Mouse (Mus musculus) stomach, embryonic 16.5 days (tissue): ENCODE measurements around the gene Kcnip1. TPM values are rescaled to one million over a fixed set of nuclear protein-coding genes. Genes with fewer than 3 reads are reported as not detected.

Source experiments
- ATAC-seq: fragments of 200-750 bp; cut with Nextera tagmentation; 2 replicates; pipeline ENCODE4 v1.8.0; 2017; ENCODE audit warnings: moderate number of reproducible peaks, moderate TSS enrichment; ENCODE audit not compliant: insufficient read depth, low FRiP score
- H3K27ac ChIP-seq: fragments of 300-500 bp; sonication (generic); 2 replicates; pipeline ENCODE4 v1.5.1; 2014; ENCODE audit warnings: low read length
- H3K27me3 ChIP-seq: fragments of 300-500 bp; sonication (generic); 2 replicates; pipeline ENCODE4 v1.6.1; 2014; ENCODE audit warnings: low read length, control low read depth, mixed read lengths; ENCODE audit not compliant: control insufficient read depth, insufficient read depth
- H3K36me3 ChIP-seq: fragments of 300-500 bp; sonication (generic); 2 replicates; pipeline ENCODE4 v1.6.1; 2014; ENCODE audit warnings: low read length; ENCODE audit not compliant: control insufficient read depth, insufficient read depth
- H3K4me1 ChIP-seq: fragments of 300-500 bp; sonication (generic); 2 replicates; pipeline ENCODE4 v1.6.1; 2014; ENCODE audit warnings: low read length, control low read depth, mixed read lengths; ENCODE audit not compliant: control insufficient read depth, insufficient read depth
- H3K4me2 ChIP-seq: fragments of 300-500 bp; sonication (generic); 2 replicates; pipeline ENCODE4 v1.6.1; 2014; ENCODE audit warnings: low read depth, low read length, mixed read lengths
- H3K4me3 ChIP-seq: fragments of 300-500 bp; sonication (generic); replicated peaks from 2 replicates; pipeline ENCODE4 v1.5.1; 2014; ENCODE audit warnings: mild to moderate bottlenecking, low read length
- H3K9ac ChIP-seq: fragments of 300-500 bp; sonication (generic); 2 replicates; pipeline ENCODE4 v1.6.1; 2014; ENCODE audit warnings: low read length
- H3K9me3 ChIP-seq: fragments of 300-500 bp; sonication (generic); replicated peaks from 2 replicates; pipeline ENCODE4 v1.6.1; 2016; ENCODE audit warnings: low read length, control low read depth; ENCODE audit not compliant: control insufficient read depth
- WGBS: fragments of 180-500 bp; shearing (Covaris S2); extraction: QIAGEN DNeasy Blood & Tissue Kit; methylation state at CpG from one replicate; pipeline ENCODE4 v1.1.7; 2014; 5-methylcytosine and 5-hydroxymethylcytosine counted together
- polyA plus RNA-seq: library from polyadenylated mRNA; unstranded; fragments of >200 nt; fragmentation: Nextera tagmentation; extraction: Ambion mirVana; gene quantifications from 2 replicates; pipeline ENCODE4 v1.2.1, GENCODE M21; 2015

Gene Kcnip1
- polyA plus RNA-seq, 1 experiment from 2014 or later, result 10.7 TPM

DNA sequence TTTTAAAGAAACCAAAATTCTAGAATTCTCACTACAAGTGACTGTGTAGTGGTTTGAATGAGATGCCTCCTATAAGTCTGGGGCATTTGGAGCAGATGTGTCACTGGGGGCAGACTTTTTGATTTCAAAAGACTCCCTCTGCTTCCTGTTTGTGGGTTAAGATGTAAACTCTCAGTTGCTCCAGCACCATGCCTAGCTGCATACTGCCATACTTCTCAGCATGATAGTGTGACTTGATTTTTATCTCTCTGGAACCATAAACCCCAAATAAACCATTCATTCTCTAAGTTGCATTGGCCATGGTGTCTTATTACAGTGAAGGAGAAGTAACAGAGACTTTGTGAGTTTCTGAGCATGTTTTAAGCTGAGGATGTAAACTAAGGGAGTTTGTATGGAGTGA is 118.0 kb downstream of the Kcnip1 start:
- H3K4me3 ChIP-seq, result no peak overlapping the region
- H3K27ac ChIP-seq, result no peak overlapping the region
- peaks cover 20% of the 10 kb centered on the region for H3K4me1 ChIP-seq
- no peak overlapping the region for H3K9ac ChIP-seq
- no peak for ATAC-seq
- no peak overlapping the region for H3K4me2 ChIP-seq
- no peaks in the 10 kb centered on the region for H3K9me3 ChIP-seq
- no peaks in the 10 kb centered on the region for H3K27me3 ChIP-seq
- H3K36me3 ChIP-seq, result no peaks in the 10 kb centered on the region

- H3K9me3 ChIP-seq, result no peaks in the 10 kb centered on the region
- H3K9ac ChIP-seq, result no peak overlapping the region
- no peaks in the 10 kb centered on the region for H3K36me3 ChIP-seq
- H3K4me1 ChIP-seq, result peaks cover 20% of the 10 kb centered on the region
- 39% methylated on average over 10 of the region's 10 CpGs for WGBS
- H3K27me3 ChIP-seq, result no peaks in the 10 kb centered on the region
- no peak overlapping the region for H3K4me3 ChIP-seq
- no peak overlapping the region for H3K4me2 ChIP-seq
- peak; percentile 95 for ATAC-seq
- H3K27ac ChIP-seq, result peak overlapping the region; percentile 83
These were observed 119.7 kb downstream of the Kcnip1 start for GRCm38 (mm10) chr11:33873071-33873781.

DNA sequence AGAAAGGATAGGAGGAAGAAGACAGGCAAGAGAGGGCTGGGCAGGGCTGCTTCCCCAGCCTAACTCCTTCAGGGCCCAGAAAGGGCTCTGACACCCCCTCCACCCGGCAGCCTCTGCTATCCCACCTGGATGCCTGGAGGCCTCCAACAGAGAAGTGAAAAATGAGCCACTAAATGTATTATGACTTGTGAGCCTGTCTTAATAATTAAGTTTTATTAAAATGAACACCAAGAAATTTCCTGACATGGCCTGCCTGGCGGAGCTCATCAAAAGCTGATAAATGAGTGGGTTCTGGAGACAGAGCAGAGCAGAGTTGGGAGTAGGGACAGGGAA is 120.3 kb downstream of the Kcnip1 start:
- Histone ChIP-seq H3K27ac (peak overlapping the region; percentile 83), H3K4me2 (no peak overlapping the region), H3K27me3 (no peaks in the 10 kb centered on the region), H3K36me3 (no peaks in the 10 kb centered on the region), H3K9me3 (no peaks in the 10 kb centered on the region), H3K9ac (no peak overlapping the region), H3K4me3 (no peak overlapping the region), H3K4me1 (peaks cover 20% of the 10 kb centered on the region)
- 47% methylated on average over 2 of the region's 2 CpGs for WGBS
- ATAC-seq, result peak; percentile 25; the same call in 1 of the 2 replicates

GRCm38 (mm10) chr11:33871998-33872715 is 120.8 kb downstream of the Kcnip1 start:
- H3K27me3 ChIP-seq, result no peaks in the 10 kb centered on the region
- 16% methylated on average over 9 of the region's 9 CpGs for WGBS
- peak; percentile 6; the same call in 1 of the 2 replicates for ATAC-seq
- peak overlapping the region; percentile 83 for H3K27ac ChIP-seq
- no peak overlapping the region for H3K4me2 ChIP-seq
- no peaks in the 10 kb centered on the region for H3K36me3 ChIP-seq
- no peak overlapping the region for H3K4me3 ChIP-seq
- H3K4me1 ChIP-seq, result peaks cover 20% of the 10 kb centered on the region
- H3K9ac ChIP-seq, result no peak overlapping the region
- no peaks in the 10 kb centered on the region for H3K9me3 ChIP-seq

GRCm38 (mm10) chr11:33870246-33870645 is 122.7 kb downstream of the Kcnip1 start:
- no peak overlapping the region for H3K4me3 ChIP-seq
- no peak overlapping the region for H3K9ac ChIP-seq
- H3K4me1 ChIP-seq, result peaks cover 20% of the 10 kb centered on the region
- H3K36me3 ChIP-seq, result no peaks in the 10 kb centered on the region
- no peaks in the 10 kb centered on the region for H3K27me3 ChIP-seq
- no peak for ATAC-seq
- H3K4me2 ChIP-seq, result no peak overlapping the region
- no peaks in the 10 kb centered on the region for H3K9me3 ChIP-seq
- WGBS, result 83% methylated on average over 2 of the region's 2 CpGs
- H3K27ac ChIP-seq, result no peak overlapping the region

DNA sequence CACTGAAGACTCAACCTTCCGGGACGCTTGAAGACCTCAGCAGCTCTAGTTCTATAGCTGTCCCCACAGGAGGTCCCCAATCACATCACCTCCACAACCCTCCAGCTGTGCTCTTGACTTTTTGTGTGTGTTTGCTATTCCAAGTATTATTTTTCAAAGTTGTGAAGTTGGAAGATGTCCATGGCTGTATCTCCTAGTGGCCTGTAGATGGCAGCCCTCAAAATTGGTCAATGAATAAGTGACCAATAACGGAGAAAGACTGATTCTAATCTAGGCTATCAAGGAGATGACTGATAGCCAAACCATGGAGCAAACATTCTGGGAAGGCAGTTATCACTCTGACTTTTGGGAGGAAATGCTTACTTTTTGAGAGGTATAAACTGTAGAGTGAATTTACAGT is 123.4 kb downstream of the Kcnip1 start:
- Histone ChIP-seq H3K9me3 (no peaks in the 10 kb centered on the region), H3K9ac (no peak overlapping the region), H3K4me1 (peaks cover 20% of the 10 kb centered on the region), H3K4me3 (no peak overlapping the region), H3K4me2 (no peak overlapping the region), H3K27ac (no peak overlapping the region), H3K36me3 (no peaks in the 10 kb centered on the region), H3K27me3 (no peaks in the 10 kb centered on the region)
- 72% methylated on average over 3 of the region's 3 CpGs for WGBS
- ATAC-seq, result no peak

GRCm38 (mm10) chr11:33866775-33867174 is 126.2 kb downstream of the Kcnip1 start:
- Histone ChIP-seq H3K36me3 (no peaks in the 10 kb centered on the region), H3K27ac (no peak overlapping the region), H3K9ac (no peak overlapping the region), H3K4me1 (no peaks in the 10 kb centered on the region; the same call in 1 of the 2 replicates), H3K27me3 (no peaks in the 10 kb centered on the region), H3K4me3 (no peak overlapping the region), H3K9me3 (no peaks in the 10 kb centered on the region), H3K4me2 (no peak overlapping the region)
- no peak for ATAC-seq
- 78% methylated on average over 6 of the region's 6 CpGs for WGBS

- H3K9ac ChIP-seq, result no peak overlapping the region
- H3K4me3 ChIP-seq, result no peak overlapping the region
- H3K9me3 ChIP-seq, result no peaks in the 10 kb centered on the region
- no peaks in the 10 kb centered on the region for H3K27me3 ChIP-seq
- H3K36me3 ChIP-seq, result no peaks in the 10 kb centered on the region
- WGBS, result 95% methylated on average over 4 of the region's 4 CpGs
- H3K4me1 ChIP-seq, result 0 out of 2 replicates have a peak, but pooled peaks cover 2% of the 10 kb centered on the region
- no peak overlapping the region for H3K4me2 ChIP-seq
- no peak for ATAC-seq
- no peak overlapping the region for H3K27ac ChIP-seq
These were observed 128.7 kb downstream of the Kcnip1 start for GRCm38 (mm10) chr11:33864245-33864644.

DNA sequence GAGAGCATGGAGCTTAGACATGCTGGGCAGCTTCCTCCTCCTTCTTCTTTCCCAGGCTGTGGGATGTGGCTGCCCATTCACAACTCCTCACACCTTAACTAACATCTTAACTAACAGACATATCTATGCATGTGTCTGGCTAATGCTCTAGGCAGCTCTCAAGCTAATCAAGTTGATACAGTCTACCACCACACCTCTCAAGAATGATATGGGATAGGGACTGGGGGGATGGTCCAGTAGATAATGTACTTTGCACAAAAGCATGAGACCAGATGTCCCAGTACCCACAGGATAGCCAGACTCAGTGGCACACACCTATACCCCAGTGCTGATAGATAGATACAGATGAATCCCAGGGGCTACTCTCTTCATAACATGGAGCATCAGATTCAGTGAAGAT is 131.1 kb downstream of the Kcnip1 start:
- no peaks in the 10 kb centered on the region for H3K27me3 ChIP-seq
- H3K4me1 ChIP-seq, result 0 out of 2 replicates have a peak, but pooled peaks cover 2% of the 10 kb centered on the region
- H3K27ac ChIP-seq, result no peak overlapping the region
- no peaks in the 10 kb centered on the region for H3K36me3 ChIP-seq
- no peak overlapping the region for H3K9ac ChIP-seq
- no peak overlapping the region for H3K4me2 ChIP-seq
- no peak for ATAC-seq
- H3K4me3 ChIP-seq, result no peak overlapping the region
- no peaks in the 10 kb centered on the region for H3K9me3 ChIP-seq
